Mouse (Mus musculus): ENCODE results near the gene Snx13. TPM values are rescaled to one million over a fixed set of nuclear protein-coding genes. Genes with fewer than 3 reads are reported as not detected.

Gene Snx13
- polyA plus RNA-seq, 1 experiment from 2014 or later, result 34.8 TPM

DNA sequence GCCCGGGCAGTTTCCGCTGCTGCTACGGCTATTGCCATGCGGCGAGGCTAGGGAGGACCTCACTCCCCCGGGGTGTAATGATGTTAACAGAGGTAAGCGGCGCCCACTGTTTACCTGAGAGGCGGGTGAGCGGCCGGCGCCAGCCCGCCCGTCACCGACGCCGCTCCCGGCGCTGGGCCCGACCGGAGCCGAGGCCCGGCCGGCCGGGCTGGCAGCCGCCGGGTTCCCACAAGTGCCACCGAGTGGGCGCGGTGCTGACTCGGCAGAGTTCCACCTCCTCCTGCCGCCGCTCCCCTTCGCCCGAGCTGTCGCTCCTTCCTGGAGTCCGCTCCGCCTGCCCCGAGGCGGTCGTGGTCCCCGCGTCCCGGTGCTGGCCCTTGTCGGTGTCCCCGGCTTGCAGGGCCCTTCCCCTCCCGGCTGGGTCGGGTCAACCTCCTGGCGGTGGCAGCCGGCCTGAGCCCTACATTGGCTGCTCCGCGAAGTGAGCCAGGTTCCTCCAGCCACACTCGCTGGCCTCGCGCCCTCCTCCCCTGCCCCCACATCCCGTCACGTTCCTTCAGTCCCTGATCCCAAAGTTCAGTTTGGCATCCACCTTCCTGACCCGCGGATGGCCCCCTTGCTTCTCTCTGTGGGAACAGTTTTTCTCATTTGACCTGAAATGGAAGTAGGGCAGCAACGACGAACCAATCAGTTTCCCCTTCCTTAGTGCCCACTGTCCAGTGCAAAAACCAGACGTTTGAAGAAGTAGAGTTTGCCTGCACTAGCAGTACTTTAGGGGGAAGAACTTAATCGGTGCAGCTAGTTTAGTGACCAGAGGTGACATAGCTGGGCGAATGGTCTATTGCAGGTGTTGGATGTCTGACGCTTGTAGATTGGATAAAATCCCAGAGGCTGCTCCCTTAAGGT lies 587 bp downstream of the Snx13 start:
- TF ChIP-seq CTCF (IDR thresholded peaks at IDR 0.05), result no peak
- H3K27me3 ChIP-seq, result no peaks in the 10 kb centered on the region
- POLR2A ChIA-PET, result no interaction called here
- in situ Hi-C loops (cut with MboI; ENCODE audit: low pct_unique_long_range_greater_than_20kb), result no loop called here
- DNase-seq (ENCODE audit: low read depth, low spot score) (no peak), ATAC-seq (peak; percentile 55)
- CTCF ChIA-PET, result no interaction called here

DNA sequence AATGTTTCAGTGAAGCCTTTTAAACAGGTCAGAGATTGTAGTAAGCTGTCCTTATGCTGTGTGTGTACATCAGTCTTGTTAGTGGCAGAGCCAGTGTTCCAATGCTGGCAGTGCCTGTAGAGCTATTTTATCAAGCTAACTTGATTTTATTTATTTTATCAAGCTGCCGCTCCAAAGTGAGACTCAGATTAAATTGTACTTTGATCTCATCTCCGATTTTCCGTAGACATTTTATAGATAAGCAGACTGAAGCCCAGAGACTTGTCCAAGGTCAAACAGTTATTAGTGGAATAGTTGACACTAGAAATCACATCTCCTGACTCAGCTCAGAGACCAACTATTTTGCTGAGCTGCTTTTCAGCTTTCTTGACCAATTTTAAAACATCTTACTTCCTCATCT lies 1.9 kb downstream of the Snx13 start:
- H3K27me3 ChIP-seq, result no peaks in the 10 kb centered on the region
- CTCF ChIA-PET, result interaction anchor here (0.6 kb wide), 1 partner anchor 798 kb away, joined by 3 read pairs; no protein-coding TSS in a partner anchor
- in situ Hi-C loops (cut with MboI; ENCODE audit: low pct_unique_long_range_greater_than_20kb), result no loop called here
- DNase-seq (ENCODE audit: low read depth, low spot score), result no peak
- no peak for TF ChIP-seq CTCF (IDR thresholded peaks at IDR 0.05)
- POLR2A ChIA-PET, result interaction anchor here (0.6 kb wide), 1 partner anchor 18 kb away, joined by 3 read pairs; no protein-coding TSS in a partner anchor
- no peak for ATAC-seq

DNA sequence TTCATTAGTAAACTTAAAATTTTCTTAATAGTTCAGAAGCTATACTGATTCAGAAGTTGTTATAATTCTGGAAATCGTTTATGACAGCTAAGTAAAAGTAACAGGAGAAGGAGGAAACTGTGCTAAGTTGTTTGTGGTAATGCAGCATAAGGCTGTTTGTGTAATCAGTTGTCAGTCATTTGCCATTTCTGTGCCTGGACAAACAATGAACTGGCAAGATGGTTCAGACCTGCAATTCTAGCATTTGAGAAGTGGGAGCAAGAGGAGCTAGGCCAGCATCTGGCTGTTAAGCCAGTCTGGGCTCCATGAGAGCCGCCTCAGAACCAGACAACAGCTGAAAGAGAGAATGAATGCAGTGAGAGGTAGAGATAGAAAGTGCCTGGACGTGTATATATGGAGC lies 3.5 kb downstream of the Snx13 start:
- DNase-seq (ENCODE audit: low read depth, low spot score) (no peak), ATAC-seq (no peak)
- in situ Hi-C loops (cut with MboI; ENCODE audit: low pct_unique_long_range_greater_than_20kb), result no loop called here
- CTCF ChIA-PET, result interaction anchor here (1.3 kb wide), 1 partner anchor 14 kb away, joined by 4 read pairs; no protein-coding TSS in a partner anchor
- H3K27me3 ChIP-seq, result no peaks in the 10 kb centered on the region
- TF ChIP-seq CTCF (IDR thresholded peaks at IDR 0.05), result no peak
- POLR2A ChIA-PET, result interaction anchor here (1.0 kb wide), 1 partner anchor 11 kb away, joined by 3 read pairs; no protein-coding TSS in a partner anchor

DNA sequence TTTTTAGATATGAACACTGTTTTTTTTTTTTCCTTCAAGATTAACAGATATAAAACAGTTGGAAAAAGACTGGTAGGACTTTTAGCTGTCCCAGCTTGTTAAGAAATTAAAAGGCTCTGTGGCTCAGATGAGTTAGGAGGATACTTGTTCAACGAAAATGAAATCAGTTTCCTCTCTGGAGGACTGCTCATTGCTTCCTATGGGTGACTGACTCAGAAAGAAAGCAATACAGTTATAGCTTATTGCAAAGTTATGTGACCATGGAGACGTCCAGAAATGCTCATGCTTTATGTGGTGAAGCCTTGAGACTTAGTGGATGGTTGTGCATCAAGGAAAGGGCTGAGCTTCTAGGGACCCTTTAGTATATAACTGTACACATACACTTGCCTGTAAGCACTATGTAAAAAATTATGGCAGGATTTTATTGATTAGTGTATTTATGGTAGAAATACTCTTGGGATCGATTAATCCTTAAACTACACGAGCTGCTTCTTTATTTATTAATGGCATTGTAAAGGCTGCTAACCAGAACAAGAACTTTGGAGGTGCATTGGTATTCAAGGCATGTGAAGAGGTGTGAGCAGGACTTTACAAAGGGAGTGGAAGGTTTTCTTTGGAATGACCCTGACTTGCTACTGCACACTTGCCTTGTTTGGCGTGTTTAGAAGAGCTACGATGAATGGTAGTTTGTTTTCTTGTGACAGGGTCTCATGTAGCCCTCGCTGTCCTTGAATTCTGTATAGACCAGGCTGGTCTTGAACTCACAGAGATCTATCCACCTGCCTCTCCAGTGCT lies 4.2 kb downstream of the Snx13 start:
- in situ Hi-C loops (cut with MboI; ENCODE audit: low pct_unique_long_range_greater_than_20kb), result no loop called here
- ATAC-seq, result no peak
- no peak for TF ChIP-seq CTCF (IDR thresholded peaks at IDR 0.05)
- DNase-seq (ENCODE audit: low read depth, low spot score), result no peak
- ChIA-PET POLR2A (interaction anchor here (1.0 kb wide), 1 partner anchor 10 kb away, joined by 3 read pairs; no protein-coding TSS in a partner anchor), CTCF (interaction anchor here (1.3 kb wide), 1 partner anchor 13 kb away, joined by 4 read pairs; no protein-coding TSS in a partner anchor)
- H3K27me3 ChIP-seq, result no peaks in the 10 kb centered on the region

DNA sequence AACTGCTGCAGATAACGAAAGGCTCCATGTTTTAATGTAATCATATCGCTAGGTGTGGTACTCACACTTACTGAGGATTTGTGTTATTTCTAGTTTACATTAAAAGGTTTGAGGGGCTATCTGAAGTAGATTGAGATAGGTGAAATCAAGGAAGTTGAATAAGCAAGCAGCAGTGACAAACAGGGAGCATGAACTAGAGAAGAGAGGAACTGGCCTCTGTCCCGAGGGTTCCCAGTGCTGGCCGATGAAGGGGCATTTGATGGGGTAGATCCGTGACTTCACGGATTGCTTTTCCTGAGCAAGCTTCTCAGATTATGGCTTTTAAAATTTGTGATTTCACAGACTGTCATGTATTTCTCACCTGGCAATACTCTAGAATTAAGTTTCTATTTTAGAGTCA lies 7.4 kb downstream of the Snx13 start:
- in situ Hi-C loops (cut with MboI; ENCODE audit: low pct_unique_long_range_greater_than_20kb), result no loop called here
- ChIA-PET CTCF (interaction anchor here (1.3 kb wide), 1 partner anchor 126 kb away, joined by 3 read pairs; no protein-coding TSS in a partner anchor), POLR2A (no interaction called here)
- no peaks in the 10 kb centered on the region for H3K27me3 ChIP-seq
- DNase-seq (ENCODE audit: low read depth, low spot score) (no peak), ATAC-seq (no peak)
- TF ChIP-seq CTCF (IDR thresholded peaks at IDR 0.05), result no peak

DNA sequence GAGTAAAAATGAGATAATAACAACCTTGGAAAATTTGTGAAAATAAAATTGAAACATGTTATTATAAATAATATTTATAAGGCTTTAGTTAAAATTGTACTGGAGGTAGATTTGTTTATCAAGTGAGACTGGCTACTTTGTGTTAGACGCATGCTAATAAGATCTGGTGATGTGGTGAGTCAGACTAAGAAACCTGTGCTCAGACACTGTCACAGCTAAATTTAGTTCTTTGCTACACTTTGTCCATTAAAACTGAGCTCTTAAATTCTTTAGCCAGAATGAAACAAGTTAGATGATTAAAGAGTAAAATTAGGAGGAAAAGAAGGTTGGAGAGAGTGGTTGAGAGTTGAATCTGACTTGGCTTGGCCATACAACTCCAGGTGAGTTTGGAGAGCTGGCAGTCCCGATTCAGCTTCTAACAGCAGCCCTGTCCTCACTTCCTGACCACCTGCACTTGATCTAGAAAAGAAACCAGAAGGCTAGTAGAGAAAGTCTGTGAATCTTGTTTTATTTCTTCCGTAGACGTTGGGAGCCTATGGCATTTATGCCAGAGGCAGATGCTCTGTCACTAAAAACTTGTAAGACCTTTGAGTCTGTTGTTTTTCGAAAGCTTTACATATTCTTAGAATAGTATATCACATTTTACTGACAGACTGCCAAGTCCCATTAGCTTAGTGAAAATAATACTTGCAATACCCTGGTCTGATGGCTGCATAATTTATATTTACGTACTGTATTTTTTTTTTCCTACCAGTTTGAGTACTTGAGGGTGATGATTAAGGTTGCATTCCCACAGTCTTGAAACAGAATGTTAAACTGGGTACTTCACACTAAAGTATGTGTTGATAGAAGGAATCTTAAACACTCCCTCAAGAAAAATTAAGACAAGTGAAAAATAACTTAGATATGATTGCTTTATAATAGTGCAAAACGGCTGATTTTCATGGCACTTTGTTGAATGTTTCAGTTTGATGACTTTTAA lies 8.4 kb downstream of the Snx13 start:
- ChIA-PET POLR2A (no interaction called here), CTCF (interaction anchor here (1.3 to 1.5 kb wide), 2 partner anchors 10 to 125 kb away, joined by 3 read pairs; no protein-coding TSS in a partner anchor)
- H3K27me3 ChIP-seq, result no peaks in the 10 kb centered on the region
- in situ Hi-C loops (cut with MboI; ENCODE audit: low pct_unique_long_range_greater_than_20kb), result no loop called here
- DNase-seq (ENCODE audit: low read depth, low spot score), result no peak
- no peak for TF ChIP-seq CTCF (IDR thresholded peaks at IDR 0.05)
- ATAC-seq, result no peak

DNA sequence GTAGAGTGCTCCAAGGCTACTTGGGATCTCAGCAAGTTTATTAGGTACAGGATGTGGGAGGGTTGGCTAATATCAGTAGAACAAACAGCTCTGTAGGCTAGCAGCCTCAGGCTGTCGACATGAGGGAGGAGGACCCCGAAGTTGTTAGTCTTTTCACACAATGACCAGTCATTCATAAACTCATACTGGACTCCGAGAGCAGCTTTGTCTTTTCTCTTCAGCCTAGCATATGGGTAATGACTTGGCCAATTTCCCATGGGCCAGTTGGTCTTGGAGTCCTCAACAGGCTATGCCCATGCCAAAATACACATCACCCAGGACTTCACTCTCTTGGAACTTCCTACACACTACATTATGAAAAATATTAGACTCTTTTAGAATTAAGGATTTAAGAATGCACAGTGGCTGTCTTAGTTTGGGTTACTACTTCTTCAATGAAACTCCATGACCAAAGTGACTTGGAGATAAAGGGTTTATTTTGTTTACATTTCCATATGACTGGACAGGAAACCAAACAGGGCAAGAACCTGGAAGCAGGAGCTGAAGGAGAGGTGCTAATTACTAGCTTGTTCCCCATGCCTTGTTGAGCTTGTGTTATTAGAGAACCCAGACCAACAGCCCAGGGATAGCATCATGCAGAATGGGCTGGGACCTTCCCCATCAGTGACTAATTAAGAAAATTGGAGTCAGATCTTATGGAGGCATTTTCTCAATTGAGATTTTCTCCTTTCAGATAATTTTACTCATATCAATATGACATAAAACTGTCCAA lies 16.9 kb downstream of the Snx13 start:
- ChIA-PET POLR2A (no interaction called here), CTCF (interaction anchor here (1.2 kb wide), 1 partner anchor 13 kb away, joined by 4 read pairs; no protein-coding TSS in a partner anchor)
- in situ Hi-C loops (cut with MboI; ENCODE audit: low pct_unique_long_range_greater_than_20kb), result no loop called here
- TF ChIP-seq CTCF (IDR thresholded peaks at IDR 0.05), result no peak
- ATAC-seq (no peak), DNase-seq (ENCODE audit: low read depth, low spot score) (no peak)
- H3K27me3 ChIP-seq, result no peaks in the 10 kb centered on the region

DNA sequence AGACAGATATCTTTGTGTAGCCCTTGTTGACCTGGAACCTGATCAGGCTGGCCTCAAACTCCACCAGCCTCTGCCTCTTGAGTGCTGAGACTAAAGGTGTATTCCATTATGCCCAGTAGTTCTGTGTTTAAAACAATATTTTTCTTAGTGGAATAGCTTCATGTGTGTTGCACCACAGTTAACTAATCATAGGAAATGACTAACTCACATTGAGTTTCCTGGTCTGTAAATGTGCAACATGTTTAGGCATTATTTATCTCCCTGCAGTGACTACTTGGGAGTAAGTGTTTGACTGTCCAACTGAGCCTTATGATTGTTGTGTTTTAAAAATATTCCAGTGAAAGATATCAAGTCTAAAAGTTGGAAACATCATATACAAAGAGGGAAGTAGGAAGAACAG lies 20.6 kb downstream of the Snx13 start:
- ChIA-PET CTCF (no interaction called here), POLR2A (interaction anchor here (0.6 kb wide), 2 partner anchors 18 to 763 kb away, joined by 3 read pairs; no protein-coding TSS in a partner anchor)
- no peak for TF ChIP-seq CTCF (IDR thresholded peaks at IDR 0.05)
- in situ Hi-C loops (cut with MboI; ENCODE audit: low pct_unique_long_range_greater_than_20kb), result no loop called here
- no peaks in the 10 kb centered on the region for H3K27me3 ChIP-seq
- ATAC-seq (peak; percentile 44), DNase-seq (ENCODE audit: low read depth, low spot score) (no peak)

DNA sequence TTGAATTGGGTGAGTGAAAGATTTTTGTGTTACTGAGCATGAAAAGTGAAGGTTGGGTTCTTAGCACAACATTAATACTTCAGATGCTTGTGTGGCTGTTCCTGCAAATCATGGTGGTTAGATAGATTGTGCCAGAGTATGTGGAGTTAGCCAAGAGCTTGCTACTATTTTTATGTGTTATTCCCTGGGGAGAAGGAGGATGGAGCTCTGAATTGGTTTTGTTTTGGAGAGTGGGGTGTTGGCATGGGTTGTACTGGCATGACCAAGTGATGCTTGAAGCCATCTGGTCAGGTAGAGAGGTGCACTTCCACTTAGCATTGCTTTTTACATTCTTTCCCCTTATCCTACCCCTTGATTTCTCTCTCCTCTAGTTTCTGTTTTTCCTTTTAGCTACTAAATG lies 24.4 kb downstream of the Snx13 start:
- ATAC-seq (no peak), DNase-seq (ENCODE audit: low read depth, low spot score) (no peak)
- H3K27me3 ChIP-seq, result no peaks in the 10 kb centered on the region
- no peak for TF ChIP-seq CTCF (IDR thresholded peaks at IDR 0.05)
- in situ Hi-C loops (cut with MboI; ENCODE audit: low pct_unique_long_range_greater_than_20kb), result no loop called here
- ChIA-PET CTCF (interaction anchor here (1.6 kb wide), 1 partner anchor 27 kb away, joined by 5 read pairs; no protein-coding TSS in a partner anchor), POLR2A (interaction anchor here (0.7 kb wide), 1 partner anchor 715 kb away, joined by 3 read pairs; no protein-coding TSS in a partner anchor)

All from Patski (cell line).